Mouse (Mus musculus): Measurements from ENCODE around the gene Gm4631.
"Not testable (repeated sequence)": the region's sequence is repeated elsewhere in the genome, so short reads cannot be mapped to it uniquely, and the experiment has no call there.

Gm4631 gene

DNA sequence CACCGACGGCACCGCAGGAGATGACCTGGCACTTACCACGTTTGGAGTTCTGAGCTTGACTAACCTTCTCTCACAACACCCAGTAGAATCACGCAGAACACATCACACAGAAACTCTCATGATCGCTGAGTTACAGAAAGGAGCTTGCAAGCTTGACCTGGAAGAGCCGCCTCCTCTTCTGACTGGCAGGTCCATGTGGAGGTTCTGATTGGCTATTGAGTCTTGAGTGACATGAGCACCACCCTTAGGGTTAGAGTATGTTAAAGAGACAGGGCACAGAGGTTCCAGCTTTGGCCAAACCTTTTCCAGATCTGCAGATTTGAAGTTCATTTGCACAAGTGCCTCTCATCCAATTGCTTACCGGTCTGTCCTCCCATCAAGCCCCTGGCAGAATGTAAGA, at the start of gene Gm4631:
TSS of gene Gm4631 (minus strand) at position 101 of the 400 bp plus-strand sequence.
- not testable (repeated sequence) for DNase-seq (ENCODE audit: low spot score)

- not testable (repeated sequence) for DNase-seq (ENCODE audit: low spot score)
Observed at GRCm38 (mm10) chr2:175372136-175372535, 34.1 kb upstream of the Gm4631 start, which contains the start of gene Zfp968. Gene Zfp968, plus strand, starts transcription at chr2:175372436.

GRCm38 (mm10) chr2:175274825-175275224, 63.2 kb downstream of the Gm4631 start, which contains the start of gene Gm14440:
Gene Gm14440, plus strand, starts transcription at chr2:175275125.
- not testable (repeated sequence) for DNase-seq (ENCODE audit: low spot score)

Data from urinary bladder, postnatal 25 days (tissue).